ENCODE assay signal across 13 mouse cellular contexts in the genomic region with DNA sequence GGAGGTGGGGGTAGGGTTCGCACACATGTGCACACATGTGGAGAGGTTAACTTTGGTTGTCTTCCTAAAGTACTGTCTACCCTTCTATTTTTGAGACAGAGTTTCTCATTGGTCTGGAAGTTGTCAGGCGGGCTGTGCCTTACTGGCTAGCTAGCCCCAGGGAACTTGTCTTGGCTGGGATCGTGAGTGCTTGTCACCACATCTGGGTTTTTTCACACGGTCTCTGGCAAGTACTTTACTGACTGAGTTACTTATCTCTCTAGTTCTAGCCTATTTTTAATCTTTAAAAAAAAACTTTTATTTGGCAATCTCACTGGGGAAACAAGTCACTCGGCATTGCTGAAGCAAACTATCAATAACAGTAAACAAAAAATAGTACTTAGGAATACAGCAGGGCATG. TPM values are rescaled to one million over a fixed set of nuclear protein-coding genes. Genes with fewer than 3 reads are reported as not detected.
DNase-seq lines count a peak whose midpoint lies in the region; ATAC-seq lines count a peak whose summit lies in the region.
"Had no signal": no experiment of that assay in that cellular context is flagged by ENCODE, and none has a peak within 500 bp of the region (broad histone marks: within the 10 kb centered on the region; RNA-seq: fewer than 3 reads in every experiment).

No protein-coding gene starts in this region.

- DNase-seq in heart, adult 11 months: peak; percentile 99
- DNase-seq in heart, embryonic 10.5 days (ENCODE audit: low spot score): no peak
- DNase-seq in NIH3T3 (ENCODE audit: low read depth) (peak; percentile 2), MN1 (ENCODE audit: low spot score) (no peak)
- no peak for DNase-seq in layer of hippocampus, postnatal 14 days (ENCODE audit: low spot score in 2 of 2)
- DNase-seq: adrenal gland, postnatal 25 days; cerebellum, postnatal 36 days; kidney, adult 2 months; liver, postnatal 0 days had no signal

- no peaks in the 10 kb centered on the region for H3K27me3 ChIP-seq in heart, embryonic 10.5 days (ENCODE audit: insufficient read depth, poor library complexity, severe bottlenecking)
- no peaks in the 10 kb centered on the region for H3K27me3 ChIP-seq in heart, embryonic 13.5 days (replicated peaks)

- peak; percentile 61; the same call in 1 of the 2 replicates for ATAC-seq in heart, embryonic 13.5 days (ENCODE audit: extremely low read depth, insufficient number of reproducible peaks, low FRiP score, low TSS enrichment)
- ATAC-seq in megakaryocyte progenitor cell, adult 5-6 weeks (replicated peaks; ENCODE audit: poor library complexity): peak; percentile 39; the same call in 1 of the 2 replicates
- ATAC-seq: CD4-positive, CD25-positive, alpha-beta regulatory T cell, adult 4 months; forebrain, embryonic 14.5 days; liver, postnatal 0 days had no signal

- no peaks in the 10 kb centered on the region for H3K9me3 ChIP-seq in heart, embryonic 10.5 days
- 0 out of 2 replicates have a peak, but pooled peaks cover 4% of the 10 kb centered on the region for H3K9me3 ChIP-seq in heart, embryonic 13.5 days

- WGBS in heart, embryonic 10.5 days: 45% methylated on average over 5 of the region's 5 CpGs
- WGBS in heart, embryonic 13.5 days: 29% methylated on average over 5 of the region's 5 CpGs

- peak overlapping the region; percentile 15; the same call in 1 of the 2 replicates for H3K9ac ChIP-seq in heart, embryonic 13.5 days
- H3K9ac ChIP-seq: liver, postnatal 0 days had no signal

- 0 out of 2 replicates have a peak, but pooled peaks cover 6% of the 10 kb centered on the region for H3K4me1 ChIP-seq in heart, embryonic 10.5 days
- peaks cover 12% of the 10 kb centered on the region for H3K4me1 ChIP-seq in heart, embryonic 13.5 days

- no peak overlapping the region for H3K27ac ChIP-seq in heart, embryonic 10.5 days
- peak overlapping the region; percentile 75 for H3K27ac ChIP-seq in heart, embryonic 13.5 days (replicated peaks)

- peak overlapping the region; percentile 21 for H3K4me2 ChIP-seq in heart, embryonic 13.5 days

- no peak overlapping the region for H3K4me3 ChIP-seq in heart, embryonic 10.5 days
- no peak overlapping the region for H3K4me3 ChIP-seq in heart, embryonic 13.5 days

- H3K36me3 ChIP-seq in heart, embryonic 10.5 days: no peaks in the 10 kb centered on the region; the same call in 1 of the 2 replicates
- H3K36me3 ChIP-seq in heart, embryonic 13.5 days: peaks cover 37% of the 10 kb centered on the region

RNA-seq across cellular contexts. Expression of gene Dtx3l, which starts 10.3 kb away (rescaled TPM):
- polyA plus RNA-seq in heart, embryonic 10.5 days (2016; fragmentation: Nextera tagmentation; extraction: Ambion mirVana): 2.0 and 2.9 TPM in 2 replicates
- polyA plus RNA-seq in heart, embryonic 13.5 days (2015; fragmentation: Nextera tagmentation; extraction: Ambion mirVana): 4.5 and 4.6 TPM in 2 replicates
- 21.8 and 27.1 TPM in 2 replicates for total RNA-seq in megakaryocyte progenitor cell, adult 5-6 weeks (2015)
- 38.2 and 40.0 TPM in 2 replicates for total RNA-seq in megakaryocyte progenitor cell, adult 5-6 weeks (2017)
- 1 to 10 TPM; 3.2 to 3.4 TPM for total RNA-seq in layer of hippocampus, postnatal 14 days (2021)

RNA-seq across cellular contexts. Expression of gene Parp9, which starts 11.0 kb away (rescaled TPM):
- polyA plus RNA-seq in heart, embryonic 10.5 days (2016; fragmentation: Nextera tagmentation; extraction: Ambion mirVana): 1.9 and 4.2 TPM in 2 replicates
- 6.7 and 6.9 TPM in 2 replicates for polyA plus RNA-seq in heart, embryonic 13.5 days (2015; fragmentation: Nextera tagmentation; extraction: Ambion mirVana)
- 15.7 and 18.2 TPM in 2 replicates for total RNA-seq in megakaryocyte progenitor cell, adult 5-6 weeks (2015)
- 21.7 and 27.3 TPM in 2 replicates for total RNA-seq in megakaryocyte progenitor cell, adult 5-6 weeks (2017)
- total RNA-seq in layer of hippocampus, postnatal 14 days (2021): 1 to 10 TPM; 3.0 to 3.1 TPM

RNA-seq across cellular contexts. Expression of gene Kpna1, which starts 29.3 kb away (rescaled TPM):
- polyA plus RNA-seq in heart, embryonic 10.5 days (2016; fragmentation: Nextera tagmentation; extraction: Ambion mirVana): 51.8 and 60.5 TPM in 2 replicates
- 39.8 and 41.4 TPM in 2 replicates for polyA plus RNA-seq in heart, embryonic 13.5 days (2015; fragmentation: Nextera tagmentation; extraction: Ambion mirVana)
- 48.2 and 52.7 TPM in 2 replicates for total RNA-seq in megakaryocyte progenitor cell, adult 5-6 weeks (2015)
- total RNA-seq in megakaryocyte progenitor cell, adult 5-6 weeks (2017): 37.0 and 38.5 TPM in 2 replicates
- 100 to 1,000 TPM; 113 to 121 TPM for total RNA-seq in layer of hippocampus, postnatal 14 days (2021)

Comparison
In these comparisons a context has a peak if more than half of its experiments do, and no peak if none do; other contexts are left out.
1. DNase-seq: peak in heart, adult 11 months (single experiment) and NIH3T3 (single experiment); none in heart, embryonic 10.5 days (single experiment), layer of hippocampus, postnatal 14 days (0 of 2) and MN1 (single experiment).
2. RNA of gene Dtx3l, which starts 10.3 kb away (total RNA-seq): 21.8 to 40.0 TPM in megakaryocyte progenitor cell, adult 5-6 weeks; 3.2 to 3.4 TPM in layer of hippocampus, postnatal 14 days; every median in the first group is over 4 times any median in the second.
3. RNA of gene Parp9, which starts 11.0 kb away (total RNA-seq): 15.7 to 27.3 TPM in megakaryocyte progenitor cell, adult 5-6 weeks; 3.0 to 3.1 TPM in layer of hippocampus, postnatal 14 days; every median in the first group is over 4 times any median in the second.